Mouse (Mus musculus) midbrain, embryonic 10.5 days (tissue): ENCODE measurements around the gene Tmem231. TPM values are rescaled to one million over a fixed set of nuclear protein-coding genes. Genes with fewer than 3 reads are reported as not detected.
A peak's percentile ranks its signal among the peaks of the same experiment; 100 is the strongest.
"Not testable (repeated sequence)": the region's sequence is repeated elsewhere in the genome, so short reads cannot be mapped to it uniquely, and the experiment has no call there.

Experiments
- DNase-seq: peaks from one replicate; pipeline ENCODE4 v3.0.0-alpha.2; 2017; ENCODE audit warnings: low spot score
- H3K27ac ChIP-seq: fragments of 300-500 bp; sonication (generic); replicated peaks from 2 replicates; pipeline ENCODE4 v1.5.1; 2016; ENCODE audit warnings: mild to moderate bottlenecking
- H3K27me3 ChIP-seq: fragments of 300-500 bp; sonication (generic); 2 replicates; pipeline ENCODE4 v1.6.1; 2016; ENCODE audit warnings: low read depth, mild to moderate bottlenecking; ENCODE audit not compliant: poor library complexity, severe bottlenecking
- H3K36me3 ChIP-seq: fragments of 300-500 bp; sonication (generic); 2 replicates; pipeline ENCODE4 v1.6.1; 2016; ENCODE audit warnings: mild to moderate bottlenecking, moderate library complexity
- H3K4me1 ChIP-seq: fragments of 300-500 bp; sonication (generic); 2 replicates; pipeline ENCODE4 v1.6.1; 2016
- H3K4me3 ChIP-seq: fragments of 300-500 bp; sonication (generic); 2 replicates; pipeline ENCODE4 v1.5.1; 2016; ENCODE audit warnings: mild to moderate bottlenecking, moderate library complexity
- H3K9me3 ChIP-seq: fragments of 300-500 bp; sonication (generic); replicated peaks from 2 replicates; pipeline ENCODE4 v1.6.1; 2016; ENCODE audit warnings: mild to moderate bottlenecking
- WGBS: fragments of 180-500 bp; shearing (Covaris S2); methylation state at CpG from one replicate; pipeline ENCODE4 v1.1.7; 2016; 5-methylcytosine and 5-hydroxymethylcytosine counted together
- polyA plus RNA-seq: library from polyadenylated mRNA; unstranded; fragments of >200 nt; fragmentation: Nextera tagmentation; extraction: Ambion mirVana; gene quantifications from 2 replicates; pipeline ENCODE4 v1.2.1, GENCODE M21; 2016

Gene Tmem231
- polyA plus RNA-seq, 1 experiment from 2014 or later, result 26.7 TPM

- peaks cover 43% of the 10 kb centered on the region for H3K36me3 ChIP-seq
- DNase-seq, result peak; percentile 28
- H3K27me3 ChIP-seq, result no peaks in the 10 kb centered on the region
- under 1% methylated on average over 23 of the region's 23 CpGs for WGBS
- no peaks in the 10 kb centered on the region for H3K9me3 ChIP-seq
- H3K4me3 ChIP-seq, result peak overlapping the region; percentile 99
- peak overlapping the region; percentile 88 for H3K27ac ChIP-seq
- H3K4me1 ChIP-seq, result peaks cover 20% of the 10 kb centered on the region
Observed at GRCm38 (mm10) chr8:111941101-111941454, 7.4 kb upstream of the Tmem231 start.

- H3K4me3 ChIP-seq, result peak within 1 kb of the TSS; percentile 99
Observed at GRCm38 (mm10) chr8:111940171-111941100, 6.8 kb upstream of the Tmem231 start, which contains the start of gene Gabarapl2. Gene Gabarapl2, plus strand, starts transcription at chr8:111940703.

GRCm38 (mm10) chr8:111939516-111940142 is 5.9 kb upstream of the Tmem231 start:
- Histone ChIP-seq H3K4me1 (peaks cover 20% of the 10 kb centered on the region), H3K4me3 (peak overlapping the region; percentile 99), H3K27me3 (no peaks in the 10 kb centered on the region), H3K9me3 (no peaks in the 10 kb centered on the region), H3K27ac (peak overlapping the region; percentile 88), H3K36me3 (peaks cover 28% of the 10 kb centered on the region)
- 18% methylated on average over 10 of the region's 10 CpGs for WGBS
- DNase-seq, result peak; percentile 26

More at GRCm38 (mm10) chr8:111940171-111941100, 6.8 kb upstream of the Tmem231 start, which contains the start of gene Gabarapl2:
- Histone ChIP-seq H3K4me1 (peaks cover 20% of the 10 kb centered on the region), H3K27me3 (no peaks in the 10 kb centered on the region), H3K36me3 (peaks cover 36% of the 10 kb centered on the region), H3K27ac (peak within 1 kb of the TSS; percentile 88), H3K9me3 (no peaks in the 10 kb centered on the region)
- DNase-seq, result peak; percentile 96
- under 1% methylated on average over 65 of the region's 65 CpGs for WGBS

GRCm38 (mm10) chr8:111938076-111938985 is 4.7 kb upstream of the Tmem231 start:
- Histone ChIP-seq H3K4me1 (peaks cover 29% of the 10 kb centered on the region), H3K36me3 (peaks cover 15% of the 10 kb centered on the region)
- WGBS, result 82% methylated on average over 9 of the region's 9 CpGs
- H3K27ac ChIP-seq, H3K4me3 ChIP-seq, H3K27me3 ChIP-seq, H3K9me3 ChIP-seq, DNase-seq: not testable (repeated sequence)

- no peak for DNase-seq
- H3K9me3 ChIP-seq, result no peaks in the 10 kb centered on the region
- H3K36me3 ChIP-seq, result peaks cover 4% of the 10 kb centered on the region
- WGBS, result 83% methylated on average over 3 of the region's 3 CpGs
- peaks cover 40% of the 10 kb centered on the region for H3K4me1 ChIP-seq
- no peaks in the 10 kb centered on the region for H3K27me3 ChIP-seq
- no peak overlapping the region for H3K4me3 ChIP-seq
- no peak overlapping the region for H3K27ac ChIP-seq
Observed at GRCm38 (mm10) chr8:111937184-111937583, 3.5 kb upstream of the Tmem231 start.

- Histone ChIP-seq H3K27me3 (no peaks in the 10 kb centered on the region), H3K27ac (no peak overlapping the region), H3K9me3 (no peaks in the 10 kb centered on the region), H3K4me1 (peaks cover 27% of the 10 kb centered on the region), H3K36me3 (0 out of 2 replicates have a peak, but pooled peaks cover 3% of the 10 kb centered on the region), H3K4me3 (peak overlapping the region; percentile 88; the same call in 1 of the 2 replicates)
- no peak for DNase-seq
- 83% methylated on average over 2 of the region's 2 CpGs for WGBS
Observed at GRCm38 (mm10) chr8:111934201-111934600, 520 bp upstream of the Tmem231 start.

GRCm38 (mm10) chr8:111932580-111933336 is 923 bp downstream of the Tmem231 start:
- H3K27ac ChIP-seq, result peak overlapping the region; percentile 94
- WGBS, result 32% methylated on average over 19 of the region's 19 CpGs

GRCm38 (mm10) chr8:111931721-111932120 is 2.0 kb downstream of the Tmem231 start:
- H3K4me1 ChIP-seq, result peaks cover 27% of the 10 kb centered on the region
- H3K27me3 ChIP-seq, result no peaks in the 10 kb centered on the region
- DNase-seq, result no peak
- no peaks in the 10 kb centered on the region for H3K9me3 ChIP-seq
- no peak overlapping the region for H3K27ac ChIP-seq
- no peak overlapping the region for H3K4me3 ChIP-seq
- H3K36me3 ChIP-seq, result 0 out of 2 replicates have a peak, but pooled peaks cover 3% of the 10 kb centered on the region
- WGBS, result 81% methylated on average over 16 of the region's 16 CpGs

More at GRCm38 (mm10) chr8:111932580-111933336, 923 bp downstream of the Tmem231 start:
- peak overlapping the region; percentile 88 for H3K4me3 ChIP-seq
- no peaks in the 10 kb centered on the region for H3K27me3 ChIP-seq
- H3K9me3 ChIP-seq, result no peaks in the 10 kb centered on the region
- H3K36me3 ChIP-seq, result 0 out of 2 replicates have a peak, but pooled peaks cover 3% of the 10 kb centered on the region
- peaks cover 27% of the 10 kb centered on the region for H3K4me1 ChIP-seq
- peak; percentile 52 for DNase-seq

GRCm38 (mm10) chr8:111929648-111930344 is 3.9 kb downstream of the Tmem231 start:
- H3K4me3 ChIP-seq, result no peak overlapping the region
- no peaks in the 10 kb centered on the region for H3K27me3 ChIP-seq
- WGBS, result 74% methylated on average over 8 of the region's 8 CpGs
- peaks cover 27% of the 10 kb centered on the region for H3K4me1 ChIP-seq
- H3K36me3 ChIP-seq, result 0 out of 2 replicates have a peak, but pooled peaks cover 3% of the 10 kb centered on the region
- DNase-seq, result no peak
- H3K27ac ChIP-seq, result no peak overlapping the region
- H3K9me3 ChIP-seq, result no peaks in the 10 kb centered on the region

GRCm38 (mm10) chr8:111924976-111925375 is 8.7 kb downstream of the Tmem231 start:
- H3K4me1 ChIP-seq, result no peaks in the 10 kb centered on the region
- DNase-seq, result no peak
- H3K4me3 ChIP-seq, result no peak overlapping the region
- H3K9me3 ChIP-seq, result no peaks in the 10 kb centered on the region
- no peaks in the 10 kb centered on the region for H3K27me3 ChIP-seq
- 86% methylated on average over 7 of the region's 7 CpGs for WGBS
- H3K27ac ChIP-seq, result no peak overlapping the region
- 0 out of 2 replicates have a peak, but pooled peaks cover 3% of the 10 kb centered on the region for H3K36me3 ChIP-seq

GRCm38 (mm10) chr8:111923383-111923804 is 10.3 kb downstream of the Tmem231 start:
- H3K27ac ChIP-seq, result no peak overlapping the region
- peaks cover 5% of the 10 kb centered on the region for H3K36me3 ChIP-seq
- no peaks in the 10 kb centered on the region for H3K9me3 ChIP-seq
- no peak overlapping the region for H3K4me3 ChIP-seq
- DNase-seq, result peak; percentile 38
- WGBS, result 36% methylated on average over 10 of the region's 10 CpGs
- H3K4me1 ChIP-seq, result no peaks in the 10 kb centered on the region
- no peaks in the 10 kb centered on the region for H3K27me3 ChIP-seq
